Mouse (Mus musculus) brown adipose tissue, adult 24 weeks (tissue): ENCODE data around the gene Taf3. TPM values are rescaled to one million over a fixed set of nuclear protein-coding genes. Genes with fewer than 3 reads are reported as not detected.

Experiments
- H3K27ac ChIP-seq: fragments of 200-500 bp; replicated peaks from 2 replicates; pipeline ENCODE4 v1.5.1; 2012; ENCODE audit warnings: low read depth, mild to moderate bottlenecking, low read length
- H3K4me1 ChIP-seq: fragments of 200-500 bp; 2 replicates; pipeline ENCODE4 v1.6.1; 2012; ENCODE audit warnings: low read length, mixed read lengths; ENCODE audit not compliant: control insufficient read depth, insufficient read depth, insufficient read length
- H3K4me3 ChIP-seq: fragments of 200-500 bp; 2 replicates; pipeline ENCODE4 v1.5.1; 2012; ENCODE audit warnings: low read depth, mild to moderate bottlenecking, low read length, moderate library complexity; ENCODE audit not compliant: insufficient read depth
- polyA plus RNA-seq: library from polyadenylated mRNA; stranded (reverse); fragments of >200 nt; gene quantifications from 2 replicates; pipeline ENCODE4 v1.2.4, GENCODE M21; 2012; ENCODE audit not compliant: missing spikeins, insufficient read depth, insufficient read length

Taf3 gene
- polyA plus RNA-seq, 1 experiment: 6.9 TPM

DNA sequence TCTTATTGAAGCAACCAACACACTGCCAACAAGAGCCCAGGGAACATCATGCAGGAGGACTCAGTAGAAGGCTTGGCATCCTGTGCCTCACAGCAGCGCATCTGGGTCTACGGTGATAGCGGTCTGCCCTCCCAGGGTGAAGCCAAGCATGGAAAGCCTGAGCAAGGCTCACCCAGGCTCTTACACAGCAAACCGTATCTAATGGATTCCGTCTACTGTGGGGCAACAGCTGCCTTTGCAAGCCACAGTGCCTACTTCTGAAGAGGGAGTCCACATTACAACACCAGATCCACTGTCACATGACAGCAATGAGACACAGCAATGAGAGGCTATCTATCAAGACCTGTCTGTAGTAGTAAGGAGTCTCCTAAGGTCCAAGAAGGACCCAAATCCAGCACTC, 52.3 kb downstream of the Taf3 start:
- no peak overlapping the region for H3K4me3 ChIP-seq
- H3K27ac ChIP-seq: no peak overlapping the region
- 0 out of 2 replicates have a peak, but pooled peaks cover 2% of the 10 kb centered on the region for H3K4me1 ChIP-seq

DNA sequence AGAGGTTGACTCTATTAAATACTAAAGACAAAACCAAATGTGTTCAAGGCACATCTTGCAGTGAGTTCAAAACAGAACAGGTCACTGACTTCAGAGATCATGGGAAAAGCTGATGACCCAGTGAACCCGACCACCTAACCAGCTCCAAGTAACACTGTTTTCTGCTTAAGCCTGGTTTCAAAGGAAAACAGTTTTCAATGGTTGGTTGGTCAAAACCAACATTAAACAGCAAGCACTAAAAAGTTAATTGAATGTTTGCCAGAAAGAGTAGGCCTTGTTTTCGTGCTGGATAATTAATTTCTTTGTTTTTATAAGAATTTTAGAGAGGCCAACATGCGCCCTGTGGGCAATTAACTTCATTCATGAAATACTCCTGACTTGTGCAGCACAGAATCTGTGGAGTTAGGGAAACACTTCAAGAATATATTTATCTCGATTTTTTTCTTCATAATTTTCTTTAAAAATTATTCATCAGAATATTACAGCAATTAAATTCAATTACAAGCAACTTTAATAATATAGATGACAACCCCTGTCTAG, 57.6 kb downstream of the Taf3 start:
- peaks cover 6% of the 10 kb centered on the region; the same call in 1 of the 2 replicates for H3K4me1 ChIP-seq
- no peak overlapping the region for H3K27ac ChIP-seq
- H3K4me3 ChIP-seq: no peak overlapping the region

- H3K4me3 ChIP-seq: no peak overlapping the region
- peaks cover 6% of the 10 kb centered on the region; the same call in 1 of the 2 replicates for H3K4me1 ChIP-seq
- H3K27ac ChIP-seq: no peak overlapping the region
These were observed 58.5 kb downstream of the Taf3 start for GRCm38 (mm10) chr2:9989649-9990547.

GRCm38 (mm10) chr2:9988290-9988689, 60.1 kb downstream of the Taf3 start:
- H3K27ac ChIP-seq: no peak overlapping the region
- peaks cover 6% of the 10 kb centered on the region; the same call in 1 of the 2 replicates for H3K4me1 ChIP-seq
- no peak overlapping the region for H3K4me3 ChIP-seq

DNA sequence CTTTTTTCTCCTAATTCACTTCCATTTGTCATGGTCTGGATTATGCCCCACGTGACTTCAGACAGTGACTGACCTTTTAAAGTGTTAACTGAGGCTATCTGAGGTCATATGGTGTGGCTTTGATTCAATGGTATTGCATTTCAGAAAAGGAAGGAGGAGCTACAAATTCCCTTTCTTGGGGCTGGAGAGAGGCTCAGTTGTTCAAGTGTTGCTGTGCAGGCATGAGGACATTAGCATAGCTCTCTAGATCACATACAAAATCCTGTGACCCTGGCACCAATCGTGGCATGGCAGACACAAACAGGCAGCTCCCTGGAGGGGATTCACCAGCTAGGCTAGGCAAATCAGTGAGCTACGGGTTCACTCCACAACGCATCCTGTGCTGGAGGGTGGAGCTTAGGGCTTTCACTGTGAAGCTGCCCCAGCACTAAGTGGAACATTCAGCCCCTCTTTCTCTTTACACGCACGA, 62.4 kb downstream of the Taf3 start:
- Histone ChIP-seq H3K4me1 (peaks cover 6% of the 10 kb centered on the region; the same call in 1 of the 2 replicates), H3K27ac (no peak overlapping the region), H3K4me3 (no peak overlapping the region)

GRCm38 (mm10) chr2:9982446-9982845, 66.0 kb downstream of the Taf3 start:
- Histone ChIP-seq H3K4me1 (peaks cover 6% of the 10 kb centered on the region; the same call in 1 of the 2 replicates), H3K4me3 (no peak overlapping the region), H3K27ac (no peak overlapping the region)

GRCm38 (mm10) chr2:9971927-9972326, 76.5 kb downstream of the Taf3 start:
- Histone ChIP-seq H3K4me3 (no peak overlapping the region), H3K27ac (no peak overlapping the region), H3K4me1 (no peaks in the 10 kb centered on the region)

- no peak overlapping the region for H3K4me3 ChIP-seq
- H3K27ac ChIP-seq: no peak overlapping the region
- H3K4me1 ChIP-seq: no peaks in the 10 kb centered on the region
These were observed 77.8 kb downstream of the Taf3 start for GRCm38 (mm10) chr2:9970579-9970978.

- no peaks in the 10 kb centered on the region for H3K4me1 ChIP-seq
- H3K27ac ChIP-seq: no peak overlapping the region
- no peak overlapping the region for H3K4me3 ChIP-seq
These were observed 78.2 kb downstream of the Taf3 start for GRCm38 (mm10) chr2:9970178-9970577.

DNA sequence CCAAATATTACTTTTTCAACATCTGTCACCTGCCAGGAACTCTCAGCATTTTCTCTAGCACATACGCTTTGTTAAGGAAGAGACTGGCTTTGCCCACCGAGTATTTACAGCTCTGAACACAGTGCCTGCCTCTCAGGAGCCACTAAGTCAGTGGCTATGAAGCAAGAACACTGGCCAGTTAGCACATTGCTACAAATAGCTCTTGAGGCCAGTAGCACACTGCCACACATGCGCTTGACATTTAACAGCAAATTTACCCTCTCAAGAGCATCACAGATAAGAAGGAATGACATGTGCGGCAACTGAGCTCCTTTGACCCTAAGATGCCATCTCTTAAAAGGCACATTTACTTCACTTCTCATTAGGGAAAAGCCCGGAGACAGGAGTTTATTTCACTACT, 78.7 kb downstream of the Taf3 start:
- no peak overlapping the region for H3K4me3 ChIP-seq
- H3K27ac ChIP-seq: no peak overlapping the region
- H3K4me1 ChIP-seq: no peaks in the 10 kb centered on the region

DNA sequence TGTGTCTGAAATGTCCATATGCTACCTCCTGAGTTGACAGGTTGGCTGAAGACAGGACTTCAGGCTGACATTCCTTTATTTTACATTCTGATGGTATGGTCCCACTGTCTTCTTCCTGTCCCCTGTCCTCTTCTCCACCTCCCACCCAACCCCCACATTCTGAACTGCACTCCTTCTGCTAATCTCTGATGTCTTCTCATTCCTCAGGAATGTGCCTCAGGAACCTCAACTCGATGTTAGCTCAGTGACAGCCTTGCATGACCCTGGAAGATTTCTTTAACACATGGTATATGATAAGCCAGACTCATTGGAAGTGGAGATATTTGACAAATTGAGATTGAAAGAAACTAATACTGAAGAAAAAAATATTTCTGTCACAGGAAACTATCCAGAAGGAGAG, 81.8 kb downstream of the Taf3 start:
- no peak overlapping the region for H3K4me3 ChIP-seq
- no peak overlapping the region for H3K27ac ChIP-seq
- H3K4me1 ChIP-seq: no peaks in the 10 kb centered on the region

DNA sequence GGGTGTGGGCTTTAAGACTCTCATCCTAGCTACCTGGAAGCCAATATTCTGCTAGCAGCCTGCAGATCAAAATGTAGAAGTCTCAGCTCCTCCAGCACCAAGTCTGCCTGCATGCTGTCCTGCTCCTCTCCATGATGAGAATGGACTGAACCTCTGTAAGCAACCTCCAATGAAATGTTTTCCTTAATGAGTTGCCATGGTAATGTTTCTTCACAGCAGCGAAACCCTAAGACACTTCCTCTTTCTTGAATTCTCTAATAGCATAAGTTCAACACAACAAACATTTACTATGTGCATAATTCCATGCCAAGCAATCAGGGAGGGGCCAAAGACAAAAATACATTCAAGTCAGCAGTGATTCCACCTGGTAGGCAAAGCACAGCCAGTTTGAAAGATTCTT, 82.8 kb downstream of the Taf3 start:
- no peaks in the 10 kb centered on the region for H3K4me1 ChIP-seq
- H3K4me3 ChIP-seq: no peak overlapping the region
- H3K27ac ChIP-seq: no peak overlapping the region

DNA sequence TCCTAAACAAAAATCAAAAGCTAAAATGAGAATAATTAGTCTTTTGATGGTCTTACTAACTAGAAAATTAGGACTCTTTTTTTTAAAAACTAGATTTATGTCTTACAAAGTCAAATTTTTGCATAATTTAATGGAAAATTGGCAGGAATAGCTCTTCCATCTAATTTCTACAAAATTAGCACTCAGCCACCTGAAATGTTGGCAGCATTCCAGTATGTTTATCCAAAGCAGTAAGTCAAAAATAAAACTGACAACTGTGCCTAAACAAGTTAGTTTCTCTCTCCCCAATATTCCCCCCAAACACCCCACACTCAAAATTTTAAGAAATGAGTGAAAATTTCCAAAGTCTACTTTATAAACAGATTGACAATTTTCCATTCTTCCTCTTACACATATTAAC, 85.5 kb downstream of the Taf3 start:
- no peak overlapping the region for H3K4me3 ChIP-seq
- no peaks in the 10 kb centered on the region for H3K4me1 ChIP-seq
- no peak overlapping the region for H3K27ac ChIP-seq

DNA sequence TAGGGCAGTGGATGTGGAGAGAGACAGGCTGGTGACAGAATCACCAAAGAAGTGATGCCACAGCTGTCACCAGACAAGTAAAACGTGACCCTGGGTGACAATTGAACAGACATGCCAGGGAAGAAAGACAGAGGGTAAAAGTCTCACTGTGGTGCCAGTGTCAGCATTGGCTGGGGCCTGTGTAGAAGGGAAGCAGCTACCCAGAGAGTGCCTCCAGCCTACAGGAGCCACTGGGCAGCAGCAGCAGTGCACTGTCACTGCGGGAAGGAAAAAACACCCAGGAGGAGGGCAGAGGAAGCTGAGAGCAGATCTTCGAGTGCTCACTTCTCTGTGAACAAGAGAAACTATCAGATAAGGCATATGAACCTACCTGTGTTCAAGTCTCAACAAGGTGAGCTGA, 86.7 kb downstream of the Taf3 start:
- Histone ChIP-seq H3K4me3 (no peak overlapping the region), H3K4me1 (peaks cover 7% of the 10 kb centered on the region; the same call in 1 of the 2 replicates), H3K27ac (no peak overlapping the region)

DNA sequence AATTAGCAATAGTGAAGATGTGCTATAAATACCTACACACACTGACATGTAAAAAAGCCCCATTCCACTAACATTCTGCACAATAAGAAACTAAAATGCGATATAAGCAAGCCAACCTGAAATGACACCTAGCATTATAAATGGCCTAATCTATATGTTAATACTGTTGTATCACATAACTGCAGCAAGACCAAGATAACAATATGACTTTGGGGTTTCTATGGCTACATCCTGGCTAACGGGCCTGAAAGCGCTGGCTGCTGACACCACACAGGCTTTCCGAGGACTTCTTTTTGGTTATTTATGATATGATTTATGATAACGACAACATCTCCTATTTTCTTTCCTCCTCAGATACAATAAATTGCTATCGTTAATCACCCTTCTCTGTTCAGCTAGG, 90.4 kb downstream of the Taf3 start:
- Histone ChIP-seq H3K4me1 (peaks cover 9% of the 10 kb centered on the region; the same call in 1 of the 2 replicates), H3K4me3 (no peak overlapping the region)

DNA sequence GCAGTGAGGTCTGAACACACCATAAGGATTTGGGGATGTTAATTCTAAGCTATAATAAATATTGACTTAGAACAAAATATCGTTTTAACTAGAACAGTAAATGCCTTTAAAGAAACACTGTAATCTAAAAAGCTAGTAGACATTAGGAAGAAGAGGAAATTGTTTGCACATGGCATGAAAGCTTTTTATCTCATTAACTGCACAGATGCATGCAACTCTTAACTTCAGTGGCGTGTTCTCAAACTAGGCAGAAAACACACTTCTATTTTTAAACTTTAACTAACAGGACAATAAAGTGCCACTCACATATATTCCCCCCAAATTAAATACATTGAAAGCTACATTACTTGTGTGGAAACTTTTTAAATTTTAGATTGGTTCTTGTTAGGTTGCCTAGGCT, 91.8 kb downstream of the Taf3 start:
- Histone ChIP-seq H3K4me1 (peaks cover 9% of the 10 kb centered on the region; the same call in 1 of the 2 replicates), H3K27ac (no peak overlapping the region), H3K4me3 (no peak overlapping the region)

More for the DNA sequence above, 90.4 kb downstream of the Taf3 start:
- H3K27ac ChIP-seq: no peak overlapping the region
